Mouse (Mus musculus) effector memory CD4-positive, alpha-beta T cell, adult 7 months (primary cell): ENCODE results near the gene Gckr. TPM values are rescaled to one million over a fixed set of nuclear protein-coding genes. Genes with fewer than 3 reads are reported as not detected.

ENCODE experiments used
- polyA plus RNA-seq: library from polyadenylated mRNA; unstranded; fragments of 100-300 nt; shearing (Covaris generic); gene quantifications from one replicate; pipeline ENCODE4 v1.2.1, GENCODE M21; 2017

Gene Gckr
- 0.80 TPM for polyA plus RNA-seq

DNA sequence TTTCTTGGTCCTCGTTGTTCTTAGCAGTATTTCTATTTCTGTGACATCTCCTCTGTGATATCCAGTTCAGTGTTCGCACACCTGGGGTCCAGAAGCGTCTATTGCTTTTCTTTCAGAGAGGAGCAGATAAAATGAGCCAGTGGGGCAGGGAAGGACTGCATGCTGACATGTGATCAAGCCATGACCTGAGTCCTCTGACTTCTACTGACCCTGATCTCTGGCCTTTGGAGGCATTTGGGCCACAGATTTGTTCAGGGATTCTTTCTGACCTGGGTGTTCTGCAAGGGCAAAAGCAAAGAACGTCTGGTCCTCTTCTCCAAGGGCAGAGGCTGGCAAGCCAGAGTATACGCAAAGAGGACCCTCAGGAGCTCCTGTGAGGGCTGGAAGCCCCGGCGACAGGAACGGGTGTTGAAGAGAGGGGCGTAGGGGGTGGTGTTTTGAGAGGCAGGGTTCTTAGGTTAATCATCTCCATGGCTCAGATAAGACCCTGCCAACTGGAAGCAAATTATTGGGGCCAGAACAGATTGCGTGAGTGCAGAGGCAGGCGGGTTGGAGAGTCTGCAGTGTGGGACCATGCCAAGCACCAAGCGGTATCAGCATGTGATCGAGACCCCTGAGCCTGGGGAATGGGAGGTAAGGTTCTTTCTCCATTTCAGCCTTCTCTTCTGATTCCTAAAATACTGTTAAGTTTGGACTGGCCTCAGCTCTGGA is at the start of gene Gckr:
Gene Gckr, plus strand, starts transcription at position 397 of the 711 bp plus-strand sequence.

DNA sequence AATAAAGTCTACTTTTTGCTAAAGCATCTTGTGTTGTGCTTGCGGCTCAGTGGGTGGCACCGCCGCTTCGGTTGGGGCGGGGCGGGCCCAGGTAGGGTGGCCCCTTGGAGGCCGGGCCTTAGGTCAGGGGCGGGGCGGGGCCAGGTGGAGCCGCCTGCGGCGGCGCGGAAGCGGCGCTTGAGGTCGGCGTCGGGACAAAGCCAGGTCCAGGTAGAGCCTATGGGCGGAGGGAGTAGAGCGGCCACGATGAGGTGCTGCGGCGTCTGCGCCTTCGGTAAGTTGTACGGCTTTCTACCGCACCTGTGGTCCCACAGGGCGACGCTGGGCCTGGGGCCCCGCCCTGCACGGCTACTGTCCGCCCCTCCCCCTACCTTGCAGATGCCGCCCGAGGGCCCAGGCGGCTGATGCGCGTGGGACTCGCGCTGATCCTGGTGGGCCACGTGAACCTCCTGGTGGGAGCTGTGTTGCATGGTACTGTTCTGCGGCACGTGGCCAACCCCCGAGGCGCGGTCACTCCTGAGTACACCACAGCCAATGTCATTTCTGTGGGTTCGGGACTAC is 45.6 kb upstream of the Gckr start, which contains the start of gene Krtcap3:
Gene Krtcap3, plus strand, starts transcription at position 151 of the 561 bp plus-strand sequence.

DNA sequence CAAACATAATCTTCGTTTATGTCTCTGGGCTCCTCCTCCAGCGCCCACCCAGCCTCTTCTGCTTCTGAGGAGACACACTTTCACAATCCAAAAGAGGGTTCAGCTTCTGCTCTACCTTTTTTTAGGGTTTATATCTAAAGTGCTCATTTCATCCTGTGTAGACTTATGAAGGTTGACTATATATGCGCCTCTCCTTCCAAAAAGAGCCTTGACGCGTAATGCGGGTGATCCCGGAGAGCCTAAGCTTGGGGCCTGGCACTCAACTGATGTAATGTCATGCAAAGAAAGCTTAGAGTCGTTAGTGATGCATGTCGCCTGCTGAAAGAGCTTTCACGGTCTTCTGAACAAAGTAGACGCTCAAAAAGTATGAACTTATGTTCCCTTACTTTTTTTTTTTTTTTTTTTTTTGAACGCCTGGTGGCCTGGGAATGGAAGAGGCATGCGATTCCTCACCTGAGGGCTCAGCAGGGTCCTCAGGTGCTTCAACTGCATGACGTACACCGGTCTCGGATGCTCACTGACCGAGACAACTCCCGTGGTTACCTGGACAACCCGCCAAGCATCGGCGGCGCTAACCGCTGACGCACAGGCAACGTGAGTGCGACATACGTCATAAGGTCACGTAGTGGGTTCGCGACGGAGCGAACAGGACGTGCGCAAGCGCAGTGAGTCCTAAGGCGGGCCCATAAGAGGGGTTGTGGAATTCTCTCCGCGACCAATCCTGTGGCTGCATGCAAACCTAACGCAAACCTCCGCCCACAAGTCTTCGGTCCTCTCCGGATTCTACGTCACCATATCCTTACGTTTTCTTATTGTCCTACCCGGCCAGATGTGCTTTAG is 6.5 kb upstream of the Gckr start, which contains the start of gene Ift172:
Gene Ift172, minus strand, starts transcription at position 596 of the 840 bp plus-strand sequence.

DNA sequence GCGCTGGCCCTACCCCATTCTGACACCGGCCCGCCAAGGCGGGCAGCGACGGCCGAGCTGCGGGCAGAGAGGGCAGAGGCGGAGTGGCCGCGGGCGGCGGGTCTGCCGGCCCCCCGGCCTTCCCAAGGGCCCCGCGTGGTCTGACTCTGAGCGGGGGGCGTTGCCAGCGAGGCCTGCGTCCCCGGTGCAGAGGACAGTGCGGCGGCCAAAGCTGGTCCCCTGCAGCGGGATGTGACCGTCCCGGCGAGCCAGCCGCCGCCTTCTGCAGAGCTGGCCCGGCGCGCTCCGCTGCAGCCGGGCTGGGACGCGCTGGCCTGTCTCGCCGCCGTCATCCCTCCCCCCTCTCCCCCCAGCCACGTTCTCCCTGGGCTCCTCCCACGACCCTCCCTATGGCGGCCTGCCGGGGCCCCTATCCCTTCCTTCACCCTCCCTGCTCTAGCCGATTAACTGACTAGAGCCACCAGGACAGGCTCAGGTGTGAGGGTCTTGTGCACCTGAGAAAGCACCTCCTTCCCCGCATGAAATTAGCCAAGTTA is 1.6 kb upstream of the Gckr start, which contains the start of gene Fndc4:
Gene Fndc4, minus strand, starts transcription at position 475 of the 536 bp plus-strand sequence.

Other genes starting within 250 kb of the Gckr start
- 54.6 TPM for gene Atraid, start 249.1 kb upstream of the Gckr start, polyA plus RNA-seq
- gene Slc5a6, start 248.5 kb upstream of the Gckr start, polyA plus RNA-seq = 5.9 TPM
- gene Cad, start 242.7 kb upstream of the Gckr start, polyA plus RNA-seq = 19.3 TPM
- gene Dnajc5g, start 191.2 kb upstream of the Gckr start, polyA plus RNA-seq = not detected
- 0.22 TPM for gene Slc30a3, start 189.2 kb upstream of the Gckr start, polyA plus RNA-seq
- gene Trim54, start 180.7 kb upstream of the Gckr start, polyA plus RNA-seq = not detected
- not detected for gene Ucn, start 158.6 kb upstream of the Gckr start, polyA plus RNA-seq
- gene Mpv17, start 143.2 kb upstream of the Gckr start, polyA plus RNA-seq = 22.2 TPM
- gene Gm29609, start 117.5 kb upstream of the Gckr start, polyA plus RNA-seq = 0.72 TPM
- 85.8 TPM for gene Gtf3c2, start 117.3 kb upstream of the Gckr start, polyA plus RNA-seq
- 84.4 TPM for gene Snx17, start 104.2 kb upstream of the Gckr start, polyA plus RNA-seq
- 33.5 TPM for gene Eif2b4, start 104.0 kb upstream of the Gckr start, polyA plus RNA-seq
- gene Zfp513, start 95.1 kb upstream of the Gckr start, polyA plus RNA-seq = 26.7 TPM
- 154 TPM for gene Ppm1g, start 76.8 kb upstream of the Gckr start, polyA plus RNA-seq
- 252 TPM for gene Nrbp1, start 56.6 kb upstream of the Gckr start, polyA plus RNA-seq
- gene Gm9970, start 56.2 kb upstream of the Gckr start, polyA plus RNA-seq = not detected
- 29.2 TPM for gene Krtcap3, start 45.8 kb upstream of the Gckr start, polyA plus RNA-seq
- 11.4 TPM for gene Ift172, start 6.3 kb upstream of the Gckr start, polyA plus RNA-seq
- 3.8 TPM for gene Fndc4, start 1.4 kb upstream of the Gckr start, polyA plus RNA-seq
- 26.9 TPM for gene Zfp512, start 155.0 kb downstream of the Gckr start, polyA plus RNA-seq
- gene 4930548H24Rik, start 188.3 kb downstream of the Gckr start, polyA plus RNA-seq = 0.45 TPM
- 33.0 TPM for gene Gpn1, start 197.3 kb downstream of the Gckr start, polyA plus RNA-seq
- gene Slc4a1ap, start 229.6 kb downstream of the Gckr start, polyA plus RNA-seq = 56.8 TPM
- gene Supt7l, start 230.4 kb downstream of the Gckr start, polyA plus RNA-seq = 13.4 TPM